11 mouse cellular contexts compared by ENCODE assay signal in the genomic region with DNA sequence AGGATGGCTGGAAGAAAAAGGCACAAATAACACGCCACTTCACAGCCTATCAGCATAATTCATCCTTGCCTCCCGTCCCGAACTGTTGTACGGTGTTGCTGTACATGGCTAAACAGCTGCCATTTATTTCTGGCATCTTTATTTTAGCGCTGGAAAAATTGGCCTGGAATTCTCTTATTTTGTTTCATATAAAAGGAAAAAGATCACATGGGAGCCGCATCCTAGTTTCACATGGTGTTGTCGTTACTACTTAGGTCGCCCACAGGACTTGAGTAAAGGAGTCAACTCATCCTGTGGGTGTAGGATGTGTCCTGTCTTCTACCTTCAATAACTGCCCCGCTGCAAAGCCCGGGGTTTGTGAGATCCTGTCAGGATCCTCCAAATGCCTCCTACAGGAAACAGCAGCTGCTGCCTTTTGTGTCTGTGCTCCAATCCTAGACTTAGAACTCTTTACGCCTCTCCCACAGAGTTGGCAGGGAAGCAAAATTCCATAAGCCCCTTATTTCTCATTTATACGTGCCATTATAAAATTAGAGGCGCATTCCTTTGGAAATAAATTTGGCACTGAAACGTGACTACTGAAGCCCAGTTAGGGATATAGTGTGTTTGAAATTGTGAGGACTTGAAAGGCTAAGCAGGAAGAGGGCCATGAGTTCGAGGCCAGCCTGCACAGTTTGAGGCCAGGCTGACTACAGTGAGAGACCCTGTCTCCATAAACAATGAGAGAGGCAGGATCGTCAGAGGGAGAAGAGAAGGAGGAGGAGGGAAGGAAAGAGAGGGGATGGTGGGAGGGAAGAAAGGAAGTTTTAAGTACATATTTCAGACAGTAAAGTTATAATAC.
A peak's percentile ranks its signal among the peaks of the same experiment; 100 is the strongest.
DNase-seq lines count a peak whose midpoint lies in the region; ATAC-seq and TF ChIP-seq lines count a peak whose summit lies in the region.
"Had no signal": no experiment of that assay in that cellular context is flagged by ENCODE, and none has a peak within 500 bp of the region (broad histone marks: within the 10 kb centered on the region; RNA-seq: fewer than 3 reads in every experiment).

No protein-coding gene starts in this region.

- no peak overlapping the region for H3ac ChIP-seq in myocyte (ENCODE audit: control insufficient read depth, insufficient read length)

- H3K27ac ChIP-seq in intestine, embryonic 15.5 days, result peak overlapping the region; percentile 67; the same call in 1 of the 2 replicates
- no peak overlapping the region for H3K27ac ChIP-seq in intestine, postnatal 0 days (ENCODE audit: low read depth, low read length)
- no peak overlapping the region for H3K27ac ChIP-seq in midbrain, embryonic 11.5 days (ENCODE audit: low read depth, low read length)
- H3K27ac ChIP-seq in midbrain, embryonic 16.5 days (ENCODE audit: low read length), result no peak overlapping the region
- H3K27ac ChIP-seq: neural tube, embryonic 12.5 days had no signal

- H3K27me3 ChIP-seq in intestine, embryonic 15.5 days (replicated peaks), result no peaks in the 10 kb centered on the region
- no peaks in the 10 kb centered on the region for H3K27me3 ChIP-seq in intestine, postnatal 0 days (replicated peaks; ENCODE audit: control insufficient read depth, insufficient read depth, low read length)
- H3K27me3 ChIP-seq in midbrain, embryonic 11.5 days (ENCODE audit: control insufficient read depth, insufficient read depth, low read length), result no peaks in the 10 kb centered on the region
- H3K27me3 ChIP-seq in midbrain, embryonic 16.5 days (ENCODE audit: control insufficient read depth, insufficient read depth, low read depth, low read length), result no peaks in the 10 kb centered on the region
- H3K27me3 ChIP-seq in myocyte (ENCODE audit: control insufficient read depth, insufficient read depth, insufficient read length), result no peaks in the 10 kb centered on the region
- H3K27me3 ChIP-seq: neural tube, embryonic 12.5 days had no signal

- DNase-seq in midbrain, embryonic 11.5 days (ENCODE audit: low spot score, missing footprints), result peak; percentile 62
- DNase-seq in frontal cortex, postnatal 36 days (ENCODE audit: low spot score in 2 of 2), result peak; percentile 54 to 77
- DNase-seq in adrenal gland, adult 18-20 months (ENCODE audit: low spot score in 2 of 2), result no peak
- DNase-seq: adrenal gland, postnatal 10 days; liver, postnatal 0 days had no signal

- TF ChIP-seq CTCF in intestine, postnatal 0 days (IDR thresholded peaks at IDR 0.05; ENCODE audit: low read depth), result no peak

- H3K79me2 ChIP-seq in myocyte (ENCODE audit: control insufficient read depth, insufficient read depth), result no peaks in the 10 kb centered on the region

- H3K4me1 ChIP-seq in intestine, embryonic 15.5 days (replicated peaks), result 0 out of 2 replicates have a peak, but pooled peaks cover 3% of the 10 kb centered on the region
- H3K4me1 ChIP-seq in intestine, postnatal 0 days (replicated peaks; ENCODE audit: control insufficient read depth, insufficient read depth, low read length), result no peaks in the 10 kb centered on the region
- no peaks in the 10 kb centered on the region for H3K4me1 ChIP-seq in midbrain, embryonic 11.5 days (ENCODE audit: control insufficient read depth, insufficient read depth, low read length)
- peaks cover 7% of the 10 kb centered on the region; the same call in 1 of the 2 replicates for H3K4me1 ChIP-seq in midbrain, embryonic 16.5 days (ENCODE audit: control insufficient read depth, insufficient read depth, low read length)

- no peak overlapping the region for H3K9ac ChIP-seq in intestine, embryonic 15.5 days
- H3K9ac ChIP-seq in intestine, postnatal 0 days (ENCODE audit: low read depth, low read length), result no peak overlapping the region
- no peak overlapping the region for H3K9ac ChIP-seq in midbrain, embryonic 11.5 days (ENCODE audit: low read length)
- no peak overlapping the region for H3K9ac ChIP-seq in midbrain, embryonic 16.5 days (ENCODE audit: low read depth, low read length)
- H3K9ac ChIP-seq: liver, postnatal 0 days; neural tube, embryonic 12.5 days had no signal

- ATAC-seq in intestine, embryonic 15.5 days, result no peak; the same call in 1 of the 2 replicates
- ATAC-seq in intestine, postnatal 0 days, result no peak
- no peak for ATAC-seq in midbrain, embryonic 11.5 days (ENCODE audit: low FRiP score)
- no peak for ATAC-seq in midbrain, embryonic 16.5 days
- ATAC-seq: inflammation-experienced regulatory T-cells, adult 6 months; liver, postnatal 0 days had no signal

- no peaks in the 10 kb centered on the region for H3K36me3 ChIP-seq in intestine, embryonic 15.5 days
- H3K36me3 ChIP-seq in intestine, postnatal 0 days (ENCODE audit: control insufficient read depth, insufficient read depth), result no peaks in the 10 kb centered on the region
- no peaks in the 10 kb centered on the region for H3K36me3 ChIP-seq in midbrain, embryonic 11.5 days (ENCODE audit: control insufficient read depth, insufficient read depth, low read length)
- H3K36me3 ChIP-seq in midbrain, embryonic 16.5 days (ENCODE audit: control insufficient read depth, insufficient read depth, low read length), result no peaks in the 10 kb centered on the region
- no peaks in the 10 kb centered on the region for H3K36me3 ChIP-seq in myocyte (ENCODE audit: control insufficient read depth, insufficient read depth)
- H3K36me3 ChIP-seq: neural tube, embryonic 12.5 days had no signal

- H3K4me3 ChIP-seq in intestine, embryonic 15.5 days (replicated peaks), result no peak overlapping the region
- no peak overlapping the region for H3K4me3 ChIP-seq in intestine, postnatal 0 days (ENCODE audit: low read depth, low read length)
- H3K4me3 ChIP-seq in midbrain, embryonic 11.5 days (ENCODE audit: low read depth, low read length), result no peak overlapping the region
- no peak overlapping the region for H3K4me3 ChIP-seq in midbrain, embryonic 16.5 days (ENCODE audit: low read depth, low read length)
- no peak overlapping the region for H3K4me3 ChIP-seq in myocyte
- H3K4me3 ChIP-seq: neural tube, embryonic 12.5 days had no signal

- TF ChIP-seq POLR2A in myocyte (IDR thresholded peaks at IDR 0.05; ENCODE audit: insufficient read length, low read depth), result no peak

- H3K9me3 ChIP-seq in intestine, embryonic 15.5 days, result no peaks in the 10 kb centered on the region
- no peaks in the 10 kb centered on the region for H3K9me3 ChIP-seq in intestine, postnatal 0 days (ENCODE audit: control insufficient read depth)
- no peaks in the 10 kb centered on the region for H3K9me3 ChIP-seq in midbrain, embryonic 11.5 days (ENCODE audit: control insufficient read depth, low read length)
- no peaks in the 10 kb centered on the region for H3K9me3 ChIP-seq in midbrain, embryonic 16.5 days (replicated peaks; ENCODE audit: control insufficient read depth, low read length, poor library complexity, severe bottlenecking)
- H3K9me3 ChIP-seq: neural tube, embryonic 12.5 days had no signal

- no peak overlapping the region for H3K4me2 ChIP-seq in intestine, embryonic 15.5 days (replicated peaks)
- H3K4me2 ChIP-seq in intestine, postnatal 0 days (replicated peaks; ENCODE audit: low read depth), result no peak overlapping the region
- H3K4me2 ChIP-seq in midbrain, embryonic 11.5 days, result no peak overlapping the region
- H3K4me2 ChIP-seq in midbrain, embryonic 16.5 days (ENCODE audit: low read length), result no peak overlapping the region
- H3K4me2 ChIP-seq in myocyte (ENCODE audit: low read depth), result peak overlapping the region; percentile 30
- H3K4me2 ChIP-seq: neural tube, embryonic 12.5 days had no signal

- 55% methylated on average over 16 of the region's 16 CpGs for WGBS in intestine, embryonic 15.5 days
- WGBS in intestine, postnatal 0 days, result 60% methylated on average over 16 of the region's 16 CpGs
- WGBS in midbrain, embryonic 11.5 days, result 86% methylated on average over 16 of the region's 16 CpGs
- 66% methylated on average over 16 of the region's 16 CpGs for WGBS in midbrain, embryonic 16.5 days

TF ChIP-seq in myocyte, 11 proteins besides CTCF, POLR2A, EP300 and RAD21:
- peak in 1 of 3 experiments; percentile 53 for TF ChIP-seq MYOD1 (IDR thresholded peaks at IDR 0.05; ENCODE audit: control insufficient read depth in 1 of 3, insufficient read length in 2 of 3, low read depth in 2 of 3)
- no peak for TF ChIP-seq E2F4 (IDR thresholded peaks at IDR 0.05; ENCODE audit: insufficient read depth)
TF ChIP-seq in myocyte: peak in this region for 1.

Comparison
In these comparisons a context has a peak if more than half of its experiments do, and no peak if none do; other contexts are left out.
1. DNase-seq: peak in midbrain, embryonic 11.5 days (single experiment) and frontal cortex, postnatal 36 days (2 of 2); none in adrenal gland, adult 18-20 months (0 of 2).